Mouse (Mus musculus): ENCODE data around the gene Slc37a3. TPM values are rescaled to one million over a fixed set of nuclear protein-coding genes. Genes with fewer than 3 reads are reported as not detected.
A peak's percentile ranks its signal among the peaks of the same experiment; 100 is the strongest.
"Not testable (repeated sequence)": the region's sequence is repeated elsewhere in the genome, so short reads cannot be mapped to it uniquely, and the experiment has no call there.

The Slc37a3 gene
- 52.6 and 53.0 TPM in 2 replicates for polyA plus RNA-seq (2016; fragmentation: Nextera tagmentation; extraction: Ambion mirVana)

DNA sequence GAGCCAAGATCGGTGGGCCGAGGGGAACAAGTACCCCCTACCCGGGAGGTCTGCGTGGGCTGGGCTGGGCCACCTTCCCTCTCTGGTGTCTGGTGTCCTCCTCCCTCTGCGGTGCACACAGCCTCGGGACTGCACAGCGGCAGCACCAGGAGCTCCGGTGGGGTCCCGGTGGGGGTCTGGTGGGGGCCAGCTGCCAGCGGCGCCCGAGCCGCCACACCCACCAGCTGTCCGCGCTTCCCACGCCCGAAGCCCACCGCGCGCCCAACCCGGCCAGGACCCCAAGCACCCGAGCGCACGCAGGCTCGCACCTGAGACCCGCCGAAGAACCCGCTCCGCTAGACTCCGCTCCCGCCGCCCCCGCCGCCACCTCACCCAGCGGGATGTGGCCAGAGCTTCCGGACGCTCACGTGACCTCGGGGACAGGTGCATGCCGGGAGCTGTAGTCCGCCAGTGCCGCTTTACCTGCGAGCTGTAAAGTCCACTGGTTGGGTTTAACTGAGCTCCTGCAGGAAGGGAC lies at the start of gene Slc37a3:
Slc37a3 (minus strand) TSS at position 365 of the 517 bp plus-strand sequence.
- Histone ChIP-seq H3K4me2 (replicated peaks) (peak within 1 kb of the TSS; percentile 79), H3K36me3 (peaks cover 10% of the 10 kb centered on the region), H3K27me3 (peaks cover 29% of the 10 kb centered on the region), H3K27ac (replicated peaks) (peak within 1 kb of the TSS; percentile 73; the same call in 1 of the 2 replicates), H3K4me1 (peaks cover 20% of the 10 kb centered on the region), H3K4me3 (peak within 1 kb of the TSS; percentile 95), H3K9ac (replicated peaks) (peak within 1 kb of the TSS; percentile 92), H3K9me3 (no peaks in the 10 kb centered on the region)
- WGBS = under 1% methylated on average over 41 of the region's 43 CpGs
- peak; percentile 94 for ATAC-seq (ENCODE audit: low FRiP score, low read depth)

DNA sequence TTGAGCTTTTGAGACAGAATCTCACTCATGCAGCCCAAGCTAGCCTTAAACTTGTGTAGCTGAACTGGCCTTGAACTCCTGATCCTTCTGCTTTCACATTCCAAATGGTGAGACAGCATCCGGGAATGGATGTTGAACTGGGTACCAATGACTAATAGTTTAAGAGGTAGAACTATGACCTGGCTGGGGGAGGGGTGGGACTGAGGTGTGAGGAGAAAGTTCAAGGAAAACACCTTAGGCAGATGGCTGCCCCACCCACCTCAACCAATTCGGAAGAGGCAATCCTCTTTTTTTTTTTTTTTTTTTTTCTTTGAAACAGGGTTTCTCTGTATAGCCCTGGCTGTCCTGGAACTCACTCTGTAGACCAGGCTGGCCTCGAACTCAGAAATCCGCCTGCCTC lies 49.2 kb upstream of the Slc37a3 start:
- 96% methylated on average over 4 of the region's 4 CpGs for WGBS
- H3K9me3 ChIP-seq = no peaks in the 10 kb centered on the region
- ATAC-seq (ENCODE audit: low FRiP score, low read depth) = no peak

DNA sequence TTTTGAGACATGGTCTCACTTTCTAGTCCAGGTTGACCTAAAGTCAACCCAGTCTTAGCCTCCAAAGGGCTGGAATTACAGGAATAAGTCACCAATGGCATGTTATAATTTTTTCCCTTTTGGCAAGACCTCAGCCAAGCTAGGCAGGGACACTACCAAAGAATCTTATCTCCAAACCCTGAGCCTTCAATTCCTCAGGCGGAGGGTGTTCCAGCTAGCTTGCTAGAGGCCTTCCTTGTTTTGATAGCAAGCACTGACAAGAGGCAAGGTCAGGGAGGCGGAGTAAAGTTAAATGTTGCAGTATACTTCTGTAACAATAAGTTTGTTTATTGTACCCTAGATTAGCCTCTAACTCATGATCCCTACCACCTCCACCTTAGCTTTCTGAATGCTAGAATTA lies 47.7 kb upstream of the Slc37a3 start:
- Histone ChIP-seq H3K27ac (replicated peaks) (no peak overlapping the region), H3K36me3 (no peaks in the 10 kb centered on the region), H3K4me1 (no peaks in the 10 kb centered on the region), H3K9me3 (no peaks in the 10 kb centered on the region), H3K4me2 (replicated peaks) (no peak overlapping the region), H3K4me3 (no peak overlapping the region), H3K27me3 (peaks cover 7% of the 10 kb centered on the region; the same call in 1 of the 2 replicates), H3K9ac (replicated peaks) (no peak overlapping the region)
- 87% methylated on average over 2 of the region's 2 CpGs for WGBS
- no peak for ATAC-seq (ENCODE audit: low FRiP score, low read depth)

More for the DNA sequence above, 49.2 kb upstream of the Slc37a3 start:
- H3K9ac ChIP-seq (replicated peaks) = no peak overlapping the region
- no peaks in the 10 kb centered on the region for H3K36me3 ChIP-seq
- H3K4me1 ChIP-seq = no peaks in the 10 kb centered on the region
- H3K27ac ChIP-seq (replicated peaks) = no peak overlapping the region
- H3K27me3 ChIP-seq = peaks cover 4% of the 10 kb centered on the region; the same call in 1 of the 2 replicates
- H3K4me2 ChIP-seq (replicated peaks) = no peak overlapping the region
- no peak overlapping the region for H3K4me3 ChIP-seq

DNA sequence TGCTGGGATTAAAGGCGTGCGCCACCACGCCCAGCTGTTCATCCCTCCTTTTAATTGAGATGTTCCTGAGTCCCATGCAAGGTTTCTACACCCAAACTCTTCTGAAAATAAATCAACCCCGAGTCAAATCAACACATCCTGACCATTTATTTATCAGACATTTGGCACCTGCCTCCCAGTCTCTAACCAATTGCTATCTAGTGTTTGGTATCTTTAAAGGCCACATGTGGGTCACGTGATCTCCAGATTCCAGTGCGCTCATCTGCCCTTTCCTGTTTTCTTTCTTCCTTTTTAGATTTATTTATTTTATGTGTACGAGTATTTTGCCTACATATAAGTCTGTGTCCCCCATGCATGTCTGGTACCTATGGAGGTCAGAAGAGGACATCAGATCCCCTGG lies 46.2 kb upstream of the Slc37a3 start:
- H3K9me3 ChIP-seq = no peaks in the 10 kb centered on the region
- H3K27ac ChIP-seq (replicated peaks) = no peak overlapping the region
- no peak for ATAC-seq (ENCODE audit: low FRiP score, low read depth)
- H3K27me3 ChIP-seq = peaks cover 7% of the 10 kb centered on the region; the same call in 1 of the 2 replicates
- H3K36me3 ChIP-seq = no peaks in the 10 kb centered on the region
- H3K4me1 ChIP-seq = peaks cover 5% of the 10 kb centered on the region
- WGBS = 88% methylated on average over 7 of the region's 7 CpGs
- no peak overlapping the region for H3K4me2 ChIP-seq (replicated peaks)
- no peak overlapping the region for H3K9ac ChIP-seq (replicated peaks)
- no peak overlapping the region for H3K4me3 ChIP-seq

DNA sequence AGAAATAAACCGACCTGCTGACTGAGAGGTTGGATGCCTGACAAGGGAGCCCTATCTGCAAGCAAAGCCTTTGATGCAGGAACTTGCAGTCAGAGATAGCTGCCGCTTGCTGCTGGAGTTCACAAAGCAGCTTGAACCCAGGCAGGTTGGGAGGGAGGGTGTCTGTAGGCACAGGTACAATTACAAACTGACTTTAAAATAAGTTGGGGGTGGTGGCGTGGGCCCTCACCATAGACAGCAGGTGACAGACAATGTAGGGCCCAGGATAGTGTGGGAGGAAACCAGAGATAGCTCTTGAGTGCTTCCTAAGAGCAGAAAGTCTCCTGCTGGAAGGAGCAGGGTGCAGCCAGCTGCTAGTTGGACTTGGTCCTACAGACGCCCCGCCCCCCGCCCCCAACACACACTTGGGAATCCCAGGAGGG lies 45.7 kb upstream of the Slc37a3 start:
- no peak for ATAC-seq (ENCODE audit: low FRiP score, low read depth)
- Histone ChIP-seq H3K4me2 (replicated peaks) (no peak overlapping the region), H3K27me3 (peaks cover 7% of the 10 kb centered on the region; the same call in 1 of the 2 replicates), H3K9me3 (no peaks in the 10 kb centered on the region), H3K36me3 (no peaks in the 10 kb centered on the region), H3K9ac (replicated peaks) (no peak overlapping the region), H3K27ac (replicated peaks) (no peak overlapping the region), H3K4me3 (no peak overlapping the region), H3K4me1 (peaks cover 9% of the 10 kb centered on the region)
- WGBS = 67% methylated on average over 6 of the region's 6 CpGs

DNA sequence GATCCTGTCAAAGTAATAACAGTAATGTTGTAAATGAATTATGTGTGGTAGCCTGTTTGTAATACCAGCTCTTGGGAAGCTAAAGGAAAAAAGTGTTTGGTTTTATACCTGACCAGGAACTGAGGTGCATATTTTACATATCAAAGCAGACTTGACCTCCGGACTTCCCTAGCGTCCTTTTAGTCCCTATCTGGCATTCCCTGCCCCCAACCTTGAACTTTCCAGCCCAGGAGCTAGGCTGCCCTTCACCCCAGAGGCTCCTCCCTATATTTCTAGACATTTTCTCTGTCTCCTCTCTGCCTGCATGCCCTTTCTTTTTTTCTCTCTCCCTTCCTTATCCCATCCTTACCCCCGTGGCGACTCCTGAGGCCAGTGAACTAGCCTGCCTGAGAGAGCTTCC lies 43.4 kb upstream of the Slc37a3 start:
- no peak for ATAC-seq (ENCODE audit: low FRiP score, low read depth)
- peaks cover 12% of the 10 kb centered on the region for H3K4me1 ChIP-seq
- H3K9me3 ChIP-seq = no peaks in the 10 kb centered on the region
- H3K9ac ChIP-seq (replicated peaks) = no peak overlapping the region
- H3K27ac ChIP-seq (replicated peaks) = peak overlapping the region; percentile 94; the same call in 1 of the 2 replicates
- WGBS = 48% methylated on average over 4 of the region's 4 CpGs
- peak overlapping the region; percentile 68 for H3K4me2 ChIP-seq (replicated peaks)
- H3K4me3 ChIP-seq = peak overlapping the region; percentile 89; the same call in 1 of the 2 replicates
- H3K36me3 ChIP-seq = no peaks in the 10 kb centered on the region; the same call in 1 of the 2 replicates
- H3K27me3 ChIP-seq = peaks cover 7% of the 10 kb centered on the region; the same call in 1 of the 2 replicates

DNA sequence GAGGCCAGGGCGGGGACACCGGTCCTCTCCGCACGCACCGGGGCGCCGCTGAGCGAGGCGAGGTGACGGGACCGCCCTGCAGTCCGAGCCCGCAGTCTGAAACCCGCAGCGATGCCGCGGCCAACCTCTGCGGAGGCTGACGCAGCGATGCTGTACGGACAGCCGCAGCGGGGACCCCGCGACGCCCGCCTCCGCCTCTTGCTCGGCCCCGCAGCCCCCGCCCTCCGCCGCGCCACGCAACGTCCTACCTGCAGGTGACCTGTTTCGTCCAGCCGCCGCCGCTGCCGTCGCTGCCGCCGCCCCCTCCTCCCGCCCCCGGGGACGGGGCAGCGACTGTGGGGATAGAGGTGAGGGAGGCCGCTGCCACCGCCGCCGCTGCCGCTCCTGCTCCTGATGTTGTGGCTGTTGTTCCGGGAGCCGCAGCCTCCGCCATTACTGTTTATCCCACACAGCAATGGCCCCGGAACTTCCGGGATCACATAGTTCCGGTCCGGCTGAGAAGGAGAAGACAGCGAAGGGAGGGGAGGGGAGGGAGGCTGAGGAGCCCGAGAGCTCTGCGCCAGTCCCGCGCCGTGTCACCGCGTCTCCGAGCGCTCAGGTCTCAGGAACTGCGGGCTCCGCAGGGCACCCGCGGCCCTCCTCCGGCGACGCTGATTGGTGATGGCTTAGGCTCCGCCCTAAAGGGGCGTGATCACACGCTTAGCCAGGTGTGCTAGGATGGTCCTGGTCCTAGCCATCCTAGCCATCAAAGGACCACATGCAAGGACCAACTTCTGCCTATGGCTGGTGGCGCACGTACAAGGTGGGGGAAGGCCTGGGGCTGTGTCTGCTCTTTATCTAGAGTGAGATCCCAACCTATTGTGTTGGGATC lies 42.6 kb upstream of the Slc37a3 start, which contains the start of gene Mkrn1:
Mkrn1 (minus strand) TSS at position 612 of the 871 bp plus-strand sequence.
- Histone ChIP-seq H3K9me3 (no peaks in the 10 kb centered on the region), H3K27ac (replicated peaks) (peak within 1 kb of the TSS; percentile 94), H3K4me1 (peaks cover 12% of the 10 kb centered on the region), H3K4me2 (replicated peaks) (peak within 1 kb of the TSS; percentile 68), H3K27me3 (peaks cover 7% of the 10 kb centered on the region; the same call in 1 of the 2 replicates), H3K36me3 (no peaks in the 10 kb centered on the region; the same call in 1 of the 2 replicates), H3K4me3 (peak within 1 kb of the TSS; percentile 89), H3K9ac (replicated peaks) (peak within 1 kb of the TSS; percentile 83)
- whole genome bisulfite sequencing = under 1% methylated on average over 79 of the region's 82 CpGs
- peak; percentile 96 for ATAC-seq (ENCODE audit: low FRiP score, low read depth)

DNA sequence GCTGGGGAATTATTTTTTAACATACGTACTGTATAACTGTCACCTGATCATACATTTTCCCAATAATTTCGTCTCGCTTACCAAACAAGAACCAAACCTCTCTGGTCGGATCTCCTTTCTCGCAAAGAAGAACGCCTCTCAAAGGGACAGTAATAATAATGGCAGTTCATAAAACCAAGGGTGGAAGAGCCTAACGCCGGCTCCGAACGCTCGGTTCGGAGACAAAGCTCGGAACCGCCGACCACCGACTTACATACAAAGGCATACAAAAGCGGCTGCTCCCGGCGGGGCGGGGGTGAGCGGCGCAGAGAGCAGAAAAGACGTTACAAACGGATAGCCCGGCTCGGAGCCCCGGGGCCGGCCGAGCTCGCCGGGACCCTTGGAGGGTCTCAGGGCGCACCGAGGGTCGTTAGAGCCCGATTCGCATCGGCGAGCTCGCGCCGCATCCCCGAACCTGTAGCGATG lies 41.9 kb upstream of the Slc37a3 start:
- Histone ChIP-seq H3K27ac (replicated peaks) (peak overlapping the region; percentile 94), H3K4me2 (replicated peaks) (peak overlapping the region; percentile 68), H3K4me3 (peak overlapping the region; percentile 89), H3K9me3 (no peaks in the 10 kb centered on the region), H3K27me3 (peaks cover 7% of the 10 kb centered on the region; the same call in 1 of the 2 replicates), H3K9ac (replicated peaks) (peak overlapping the region; percentile 83), H3K36me3 (no peaks in the 10 kb centered on the region; the same call in 1 of the 2 replicates), H3K4me1 (peaks cover 12% of the 10 kb centered on the region)
- under 1% methylated on average over 43 of the region's 43 CpGs for WGBS
- no peak; the same call in none of the 2 replicates for ATAC-seq (ENCODE audit: low FRiP score, low read depth)

DNA sequence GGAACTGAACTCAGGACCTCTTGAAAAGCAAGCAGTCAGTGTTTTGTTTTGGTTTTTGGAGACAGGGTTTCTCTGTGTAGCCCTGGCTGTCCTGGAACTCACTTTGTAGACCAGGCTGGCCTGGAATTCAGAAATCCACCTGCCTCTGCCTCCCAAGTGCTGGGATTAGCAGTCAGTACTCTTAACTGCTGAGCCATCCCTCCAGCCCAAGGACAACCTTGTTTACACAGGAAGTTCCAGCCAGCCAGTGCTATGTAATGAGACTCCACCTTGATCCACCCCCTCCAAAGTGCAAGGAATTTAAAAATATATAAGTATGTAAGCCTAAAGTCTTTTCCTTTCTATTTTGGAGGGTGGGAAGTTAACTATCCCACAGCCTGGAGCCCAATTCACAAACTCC lies 39.2 kb upstream of the Slc37a3 start:
- not testable (repeated sequence) for H3K36me3 ChIP-seq; H3K4me3 ChIP-seq; H3K9ac ChIP-seq (replicated peaks); H3K27ac ChIP-seq (replicated peaks); H3K27me3 ChIP-seq; H3K4me2 ChIP-seq (replicated peaks); ATAC-seq (ENCODE audit: low FRiP score, low read depth); H3K9me3 ChIP-seq
- H3K4me1 ChIP-seq = peaks cover 12% of the 10 kb centered on the region

DNA sequence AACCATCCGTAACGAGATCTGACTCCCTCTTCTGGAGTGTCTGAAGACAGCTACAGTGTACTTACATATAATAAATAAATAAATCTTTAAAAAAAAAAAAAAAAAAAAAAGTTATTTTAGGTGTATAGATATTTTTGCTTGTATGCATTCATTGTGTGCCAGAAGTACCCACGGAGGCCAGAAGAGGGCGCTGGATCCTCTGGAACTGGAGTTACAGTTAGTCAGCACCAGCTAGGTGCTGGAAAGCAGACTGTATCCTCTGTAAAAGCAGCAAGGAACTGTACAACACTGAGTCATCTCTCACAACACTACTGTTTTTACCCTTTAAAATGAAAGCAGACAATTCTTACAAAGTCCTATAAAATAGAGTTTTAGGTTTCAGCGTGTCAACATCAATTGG lies 38.3 kb upstream of the Slc37a3 start:
- H3K36me3 ChIP-seq = no peaks in the 10 kb centered on the region; the same call in 1 of the 2 replicates
- ATAC-seq (ENCODE audit: low FRiP score, low read depth) = no peak
- no peak overlapping the region for H3K27ac ChIP-seq (replicated peaks)
- H3K4me1 ChIP-seq = peaks cover 12% of the 10 kb centered on the region
- H3K27me3 ChIP-seq = no peaks in the 10 kb centered on the region
- H3K9me3 ChIP-seq = no peaks in the 10 kb centered on the region
- no peak overlapping the region for H3K4me3 ChIP-seq
- no peak overlapping the region for H3K9ac ChIP-seq (replicated peaks)
- H3K4me2 ChIP-seq (replicated peaks) = no peak overlapping the region
- 43% methylated on average over 3 of the region's 5 CpGs for WGBS

DNA sequence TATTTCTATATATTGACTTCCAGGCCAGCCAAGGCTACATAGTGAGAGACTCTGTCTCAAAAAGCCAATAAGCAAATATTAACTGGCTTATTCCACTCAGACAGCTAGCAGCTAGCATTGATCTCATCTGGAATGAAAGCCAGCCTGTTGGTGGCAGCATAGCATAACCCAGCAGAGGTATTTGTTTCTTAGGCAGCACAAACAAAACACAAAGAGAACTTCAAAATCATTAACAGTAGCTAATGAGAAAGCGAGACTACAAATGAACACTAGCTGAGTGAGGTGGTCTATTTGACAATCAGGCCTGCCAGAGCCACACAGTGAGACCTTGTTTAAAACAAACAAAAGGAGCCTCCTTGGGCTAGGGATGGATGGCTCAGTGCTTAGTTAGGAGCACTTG lies 36.6 kb upstream of the Slc37a3 start:
- Histone ChIP-seq H3K4me3 (no peak overlapping the region), H3K27ac (replicated peaks) (no peak overlapping the region)
- ATAC-seq (ENCODE audit: low FRiP score, low read depth) = no peak

DNA sequence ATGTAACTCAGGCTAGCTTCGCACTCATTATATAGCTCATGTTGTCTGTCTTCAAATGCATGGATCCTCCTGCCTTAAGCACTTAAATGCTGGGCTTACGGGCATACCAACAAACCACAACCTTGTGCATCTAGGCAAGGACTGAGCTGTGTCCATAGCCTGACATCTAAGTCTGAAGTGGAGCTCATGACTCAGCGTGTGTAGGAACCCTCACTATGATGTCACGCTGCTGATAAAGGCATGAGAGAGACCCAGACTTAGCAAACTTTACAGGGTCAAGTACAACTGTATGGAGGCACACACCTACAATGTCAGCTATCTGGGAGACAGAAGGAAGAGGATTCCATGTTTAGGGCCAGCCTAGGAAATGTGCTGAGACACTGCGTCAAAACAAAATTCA lies 29.0 kb upstream of the Slc37a3 start:
- Histone ChIP-seq H3K4me3 (no peak overlapping the region), H3K9me3 (no peaks in the 10 kb centered on the region), H3K36me3 (peaks cover 50% of the 10 kb centered on the region), H3K4me1 (no peaks in the 10 kb centered on the region), H3K9ac (replicated peaks) (no peak overlapping the region), H3K27me3 (no peaks in the 10 kb centered on the region), H3K4me2 (replicated peaks) (no peak overlapping the region), H3K27ac (replicated peaks) (no peak overlapping the region)
- ATAC-seq (ENCODE audit: low FRiP score, low read depth) = no peak
- 94% methylated on average over 5 of the region's 5 CpGs for WGBS

More for the DNA sequence above, 36.6 kb upstream of the Slc37a3 start:
- peaks cover 11% of the 10 kb centered on the region for H3K4me1 ChIP-seq
- H3K4me2 ChIP-seq (replicated peaks) = no peak overlapping the region
- no peak overlapping the region for H3K9ac ChIP-seq (replicated peaks)
- no peaks in the 10 kb centered on the region for H3K27me3 ChIP-seq
- WGBS = 97% methylated on average over 1 of the region's 1 CpGs
- peaks cover 6% of the 10 kb centered on the region; the same call in 1 of the 2 replicates for H3K36me3 ChIP-seq
- no peaks in the 10 kb centered on the region for H3K9me3 ChIP-seq
